Mouse (Mus musculus) bone marrow, adult 2 months (tissue): ENCODE measurements at regions not wholly inside any gene's neighbourhood (a gene's known extent, or its start where the extent isn't known, plus 50 kb on each side); places are given as distances from the start of the nearest gene placed in this dataset.

Experiments
- CTCF ChIP-seq: fragments of 200-500 bp; IDR thresholded peaks from 2 replicates; pipeline ENCODE4 v1.5.1; 2011; ENCODE audit warnings: low read length, control low read depth; ENCODE audit not compliant: control insufficient read depth, insufficient read depth
- POLR2A ChIP-seq: fragments of 200-500 bp; IDR thresholded peaks from 2 replicates; pipeline ENCODE4 v1.6.1; 2011; ENCODE audit warnings: low read depth, mild to moderate bottlenecking, control low read depth, low read length, borderline replicate concordance; ENCODE audit not compliant: control insufficient read depth

DNA sequence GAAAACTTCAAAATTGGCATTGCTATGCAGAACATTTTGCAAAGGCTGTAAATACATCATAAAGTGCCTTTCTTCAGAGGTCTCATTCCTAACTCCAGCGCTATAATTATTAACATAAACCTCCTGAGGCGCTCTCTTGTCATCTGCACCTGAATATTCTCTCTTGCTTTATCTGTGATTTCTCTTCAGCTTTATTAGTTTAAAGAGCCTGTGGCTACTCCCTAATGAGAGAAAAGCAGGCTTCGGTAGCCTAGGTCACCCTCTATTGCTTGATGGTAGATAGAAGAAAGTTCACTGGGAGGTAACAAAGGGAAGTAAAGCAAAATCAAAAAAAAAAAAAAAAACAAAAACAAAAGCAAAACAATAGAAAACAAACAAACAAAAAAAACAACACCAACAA lies 967.5 kb upstream of the Lcorl start:
- TF ChIP-seq CTCF: no peak
- no peak for TF ChIP-seq POLR2A
